Mouse (Mus musculus) limb, embryonic 13.5 days (tissue): ENCODE results near the gene Gdpd1. TPM values are rescaled to one million over a fixed set of nuclear protein-coding genes. Genes with fewer than 3 reads are reported as not detected.

Experiments
- ATAC-seq: fragments of 200-750 bp; cut with Nextera tagmentation; 2 replicates; pipeline ENCODE4 v1.8.0; 2017; ENCODE audit warnings: low read depth, moderate number of reproducible peaks, moderate TSS enrichment; ENCODE audit not compliant: low FRiP score
- H3K27ac ChIP-seq: fragments of 300-500 bp; sonication (generic); 2 replicates; pipeline ENCODE4 v1.5.1; 2015; ENCODE audit warnings: inconsistent platforms, mild to moderate bottlenecking, moderate library complexity
- H3K27me3 ChIP-seq: fragments of 300-500 bp; sonication (generic); 2 replicates; pipeline ENCODE4 v1.6.1; 2015; ENCODE audit warnings: mild to moderate bottlenecking, inconsistent platforms
- H3K36me3 ChIP-seq: fragments of 300-500 bp; sonication (generic); 2 replicates; pipeline ENCODE4 v1.6.1; 2015; ENCODE audit warnings: inconsistent platforms, mild to moderate bottlenecking, moderate library complexity
- H3K4me1 ChIP-seq: fragments of 300-500 bp; sonication (generic); 2 replicates; pipeline ENCODE4 v1.6.1; 2015; ENCODE audit warnings: inconsistent platforms
- H3K4me2 ChIP-seq: fragments of 300-500 bp; sonication (generic); replicated peaks from 2 replicates; pipeline ENCODE4 v1.6.1; 2015; ENCODE audit warnings: inconsistent platforms, mild to moderate bottlenecking, moderate library complexity
- H3K4me3 ChIP-seq: fragments of 300-500 bp; sonication (generic); 2 replicates; pipeline ENCODE4 v1.5.1; 2015; ENCODE audit warnings: moderate library complexity, mild to moderate bottlenecking, inconsistent platforms
- H3K9ac ChIP-seq: fragments of 300-500 bp; sonication (generic); 2 replicates; pipeline ENCODE4 v1.6.1; 2015; ENCODE audit warnings: mild to moderate bottlenecking, inconsistent platforms
- H3K9me3 ChIP-seq: fragments of 300-500 bp; sonication (generic); 2 replicates; pipeline ENCODE4 v1.6.1; 2016; ENCODE audit warnings: inconsistent platforms
- WGBS: fragments of 180-500 bp; shearing (Covaris S2); methylation state at CpG from one replicate; pipeline ENCODE4 v1.1.7; 2015; 5-methylcytosine and 5-hydroxymethylcytosine counted together
- polyA plus RNA-seq: library from polyadenylated mRNA; unstranded; fragments of >200 nt; fragmentation: Nextera tagmentation; extraction: Ambion mirVana; gene quantifications from 2 replicates; pipeline ENCODE4 v1.2.1, GENCODE M21; 2015

Gene Gdpd1
- polyA plus RNA-seq: 26.8 and 28.3 TPM in 2 replicates

DNA sequence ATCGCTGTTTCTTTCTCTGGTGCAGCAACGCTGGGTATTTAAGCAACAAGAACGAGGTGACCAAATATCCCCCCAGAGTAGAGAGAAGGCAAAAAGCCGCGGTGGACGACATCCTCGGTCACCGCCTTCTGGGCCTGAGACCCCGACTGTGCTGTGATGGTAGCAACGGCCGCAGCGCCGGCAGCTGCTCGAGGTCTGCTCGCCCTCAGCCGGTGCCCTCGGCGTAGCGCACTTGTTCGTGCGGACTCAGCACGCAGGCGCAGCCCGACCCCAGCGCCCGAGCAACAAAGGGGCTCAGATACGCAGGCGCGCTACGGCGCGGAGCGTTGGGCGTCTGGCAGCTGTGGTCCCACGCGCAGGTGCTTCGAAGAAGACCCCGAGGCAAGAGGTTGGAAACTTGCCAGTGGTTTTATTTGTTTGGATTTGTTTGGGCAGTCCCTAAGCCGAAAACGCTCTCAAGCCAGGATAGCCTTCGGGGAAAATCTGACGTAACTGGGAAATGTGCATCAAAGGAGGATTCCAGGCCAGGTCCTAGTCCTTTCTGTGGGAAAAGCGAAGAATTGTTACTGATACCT, at the start of gene Gdpd1:
Gdpd1 (minus strand) TSS at position 197 of the 575 bp plus-strand sequence.
- ATAC-seq: peak; percentile 93
- H3K27ac ChIP-seq: peak within 1 kb of the TSS; percentile 70; the same call in 1 of the 2 replicates
- peak within 1 kb of the TSS; percentile 83 for H3K9ac ChIP-seq
- H3K4me2 ChIP-seq: peak within 1 kb of the TSS; percentile 94
- no peaks in the 10 kb centered on the region for H3K27me3 ChIP-seq
- H3K36me3 ChIP-seq: peaks cover 27% of the 10 kb centered on the region
- H3K9me3 ChIP-seq: no peaks in the 10 kb centered on the region
- WGBS: 1% methylated on average over 43 of the region's 43 CpGs
- H3K4me3 ChIP-seq: peak within 1 kb of the TSS; percentile 67
- H3K4me1 ChIP-seq: peaks cover 11% of the 10 kb centered on the region

DNA sequence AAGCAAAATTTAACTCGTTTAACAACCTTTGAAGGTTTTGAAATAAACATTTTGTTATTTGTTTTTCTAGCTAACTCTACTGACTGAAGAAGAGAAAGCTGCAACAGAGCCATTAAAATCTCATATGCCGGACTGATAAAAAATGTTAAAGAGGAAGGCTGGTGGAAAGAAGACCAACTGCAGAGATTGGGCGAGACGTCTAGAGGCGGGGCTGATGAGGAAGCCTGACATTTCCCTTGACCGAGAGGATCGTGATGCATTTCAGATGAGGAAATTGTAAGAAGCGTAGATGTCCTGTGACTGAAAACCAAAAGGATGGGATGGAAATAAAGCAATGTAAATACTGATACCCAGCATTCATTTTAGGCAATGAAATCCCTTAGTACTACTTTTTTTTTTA, 48.0 kb upstream of the Gdpd1 start:
- no peak for ATAC-seq
- H3K4me3 ChIP-seq: no peak overlapping the region
- 84% methylated on average over 8 of the region's 8 CpGs for WGBS
- H3K4me2 ChIP-seq: no peak overlapping the region
- peaks cover 66% of the 10 kb centered on the region for H3K36me3 ChIP-seq
- H3K9me3 ChIP-seq: no peaks in the 10 kb centered on the region
- H3K4me1 ChIP-seq: no peaks in the 10 kb centered on the region
- H3K9ac ChIP-seq: no peak overlapping the region
- no peak overlapping the region for H3K27ac ChIP-seq
- no peaks in the 10 kb centered on the region for H3K27me3 ChIP-seq

DNA sequence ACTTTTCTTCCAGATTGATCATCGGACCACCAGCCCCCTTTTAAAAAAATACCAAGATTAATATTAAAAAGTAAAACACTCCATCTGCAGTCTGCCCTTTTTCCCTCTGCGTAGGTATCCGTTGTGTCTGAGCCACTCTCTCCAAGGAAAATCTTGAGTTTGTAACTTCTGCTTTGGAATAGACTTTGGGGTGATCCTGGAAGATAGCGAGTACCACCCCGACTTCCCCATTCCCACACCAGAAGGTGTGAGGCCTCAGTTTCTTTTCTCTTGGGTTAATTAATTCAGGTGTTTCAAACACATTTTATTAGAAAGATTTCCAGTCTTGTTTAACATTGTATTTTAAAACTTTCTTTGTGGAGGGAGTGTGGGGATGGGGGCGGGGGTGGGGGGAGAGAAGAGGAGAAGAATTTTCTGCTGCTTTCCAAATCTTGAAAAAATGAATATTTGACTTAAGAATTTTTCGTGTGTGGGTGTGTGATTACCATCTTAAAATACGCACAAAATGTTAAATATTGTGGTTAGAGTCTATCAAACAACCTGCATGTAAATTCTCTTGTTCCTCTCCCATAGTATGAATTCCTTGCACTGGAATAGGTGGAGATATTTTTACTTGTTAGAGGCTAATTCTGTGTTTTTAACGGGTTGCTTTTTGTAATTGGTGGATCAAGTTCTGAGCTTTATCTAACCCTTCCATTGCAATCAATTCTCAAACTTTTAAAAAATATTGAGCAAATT, 36.5 kb upstream of the Gdpd1 start:
- WGBS: 5% methylated on average over 9 of the region's 9 CpGs
- Histone ChIP-seq H3K27me3 (no peaks in the 10 kb centered on the region), H3K4me1 (peaks cover 33% of the 10 kb centered on the region), H3K4me3 (peak overlapping the region; percentile 99), H3K9me3 (no peaks in the 10 kb centered on the region), H3K27ac (peak overlapping the region; percentile 97), H3K36me3 (peaks cover 29% of the 10 kb centered on the region), H3K9ac (peak overlapping the region; percentile 99), H3K4me2 (peak overlapping the region; percentile 73)
- no peak for ATAC-seq

DNA sequence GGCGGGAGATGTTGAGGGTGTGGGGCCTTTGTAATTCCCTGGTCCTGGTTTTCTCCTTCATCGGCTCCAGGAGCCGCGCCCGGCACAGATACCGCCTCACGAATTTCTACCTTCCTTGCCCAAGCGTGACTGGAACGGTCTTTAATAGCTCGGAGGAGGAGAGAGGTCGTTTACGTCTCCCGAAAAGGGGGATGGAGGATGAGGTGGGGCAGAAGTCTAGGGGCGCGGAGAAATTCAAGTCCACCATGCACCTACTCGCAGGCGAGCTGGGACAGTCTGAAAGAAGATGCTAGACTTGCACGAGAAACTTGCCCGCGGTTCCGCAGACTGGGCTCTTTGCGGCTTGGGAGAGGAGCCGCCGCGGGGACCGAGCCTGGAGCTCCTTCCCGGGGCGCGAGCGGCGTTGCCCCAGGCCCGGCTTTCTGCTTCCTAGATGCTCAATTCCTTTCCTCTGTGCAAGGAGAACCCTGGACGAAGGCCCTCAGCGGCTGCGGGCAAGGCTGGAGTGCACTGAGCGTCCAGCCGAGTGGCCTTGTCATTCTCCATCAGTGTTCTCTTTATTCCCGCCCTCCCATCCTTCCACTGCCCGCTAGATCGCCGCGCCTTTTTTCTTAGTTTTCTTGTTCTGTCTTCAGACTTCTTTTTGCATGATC, 35.8 kb upstream of the Gdpd1 start:
- peaks cover 33% of the 10 kb centered on the region for H3K4me1 ChIP-seq
- H3K4me3 ChIP-seq: peak overlapping the region; percentile 99
- peak overlapping the region; percentile 99 for H3K9ac ChIP-seq
- H3K27ac ChIP-seq: peak overlapping the region; percentile 97
- no peaks in the 10 kb centered on the region for H3K27me3 ChIP-seq
- ATAC-seq: no peak
- peak overlapping the region; percentile 73 for H3K4me2 ChIP-seq
- H3K36me3 ChIP-seq: peaks cover 29% of the 10 kb centered on the region
- WGBS: under 1% methylated on average over 42 of the region's 42 CpGs
- no peaks in the 10 kb centered on the region for H3K9me3 ChIP-seq

- peak within 1 kb of the TSS; percentile 99 for H3K9ac ChIP-seq
- peaks cover 33% of the 10 kb centered on the region for H3K4me1 ChIP-seq
- WGBS: under 1% methylated on average over 40 of the region's 40 CpGs
These were observed 35.1 kb upstream of the Gdpd1 start, which contains the start of gene Ska2 for GRCm38 (mm10) chr11:87108755-87109518. Ska2 (plus strand) TSS chr11:87109234.

GRCm38 (mm10) chr11:87108409-87108754, 34.5 kb upstream of the Gdpd1 start, which contains the start of gene Prr11:
Prr11 (minus strand) TSS chr11:87108708.
- H3K9ac ChIP-seq: peak within 1 kb of the TSS; percentile 99
- H3K4me1 ChIP-seq: peaks cover 30% of the 10 kb centered on the region
- peak within 1 kb of the TSS; percentile 99 for H3K4me3 ChIP-seq
- H3K36me3 ChIP-seq: peaks cover 32% of the 10 kb centered on the region
- peak within 1 kb of the TSS; percentile 73 for H3K4me2 ChIP-seq
- WGBS: 1% methylated on average over 14 of the region's 14 CpGs
- peak within 1 kb of the TSS; percentile 97 for H3K27ac ChIP-seq
- ATAC-seq: no peak
- H3K27me3 ChIP-seq: no peaks in the 10 kb centered on the region
- H3K9me3 ChIP-seq: no peaks in the 10 kb centered on the region

More at GRCm38 (mm10) chr11:87108755-87109518, 35.1 kb upstream of the Gdpd1 start, which contains the start of gene Ska2:
- peak within 1 kb of the TSS; percentile 73 for H3K4me2 ChIP-seq
- H3K36me3 ChIP-seq: peaks cover 31% of the 10 kb centered on the region
- no peaks in the 10 kb centered on the region for H3K27me3 ChIP-seq
- peak within 1 kb of the TSS; percentile 97 for H3K27ac ChIP-seq
- H3K9me3 ChIP-seq: no peaks in the 10 kb centered on the region
- peak within 1 kb of the TSS; percentile 99 for H3K4me3 ChIP-seq
- ATAC-seq: peak; percentile 99

DNA sequence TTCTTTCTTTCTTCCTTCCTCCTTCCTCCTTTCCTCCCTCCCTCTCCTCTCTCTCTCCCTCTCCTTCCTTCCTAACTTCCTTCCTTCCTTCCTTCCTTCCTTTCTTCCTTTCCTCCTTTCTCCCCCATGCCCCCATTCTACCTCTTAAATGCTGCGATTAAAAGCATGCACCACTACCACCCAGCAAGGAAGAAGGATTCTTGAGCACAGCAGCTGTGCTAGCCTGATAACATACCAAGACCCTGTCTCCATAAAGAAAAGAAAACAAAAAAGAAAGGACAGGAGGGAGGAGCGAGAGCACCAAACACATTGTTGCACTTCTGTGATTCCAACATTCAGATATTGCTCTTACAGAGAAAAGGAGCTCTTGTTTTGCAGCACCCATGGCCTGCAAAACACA, 13.3 kb upstream of the Gdpd1 start:
- 62% methylated on average over 2 of the region's 2 CpGs for WGBS
- Histone ChIP-seq H3K4me1 (peaks cover 26% of the 10 kb centered on the region), H3K27ac (no peak overlapping the region), H3K36me3 (peaks cover 50% of the 10 kb centered on the region), H3K27me3 (no peaks in the 10 kb centered on the region), H3K4me2 (peak overlapping the region; percentile 95), H3K4me3 (peak overlapping the region; percentile 92), H3K9me3 (no peaks in the 10 kb centered on the region), H3K9ac (peak overlapping the region; percentile 93)
- no peak for ATAC-seq

GRCm38 (mm10) chr11:87086290-87086984, 12.6 kb upstream of the Gdpd1 start, which contains the start of gene Smg8:
Smg8 (minus strand) TSS chr11:87086774.
- H3K4me3 ChIP-seq: peak within 1 kb of the TSS; percentile 92
- peak within 1 kb of the TSS; percentile 93 for H3K9ac ChIP-seq
- peak; percentile 90 for ATAC-seq
- H3K4me2 ChIP-seq: peak within 1 kb of the TSS; percentile 95
- no peaks in the 10 kb centered on the region for H3K9me3 ChIP-seq
- no peaks in the 10 kb centered on the region for H3K27me3 ChIP-seq
- H3K36me3 ChIP-seq: peaks cover 50% of the 10 kb centered on the region
- peaks cover 26% of the 10 kb centered on the region for H3K4me1 ChIP-seq
- WGBS: 1% methylated on average over 43 of the region's 43 CpGs
- H3K27ac ChIP-seq: peak within 1 kb of the TSS; percentile 78

DNA sequence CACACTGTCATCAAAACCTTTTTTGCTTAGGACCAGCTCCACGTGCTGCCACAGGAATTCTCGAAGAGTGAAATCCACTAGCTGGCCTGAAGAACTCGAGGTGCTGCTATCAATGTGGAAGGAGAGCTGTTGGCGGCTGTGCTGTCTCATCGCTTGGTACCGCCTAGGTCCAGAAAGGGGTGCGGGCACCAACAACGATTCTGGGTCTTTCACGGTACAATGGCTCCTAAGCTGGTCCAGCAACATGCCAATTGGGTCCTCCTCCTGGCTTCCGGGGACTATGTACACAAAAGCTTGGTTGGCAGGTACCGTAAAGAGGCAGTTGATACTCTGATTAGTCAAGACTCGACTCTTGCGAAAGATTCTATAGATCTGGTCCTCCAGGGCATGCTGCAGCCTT, 11.6 kb upstream of the Gdpd1 start:
- H3K4me1 ChIP-seq: peaks cover 26% of the 10 kb centered on the region
- H3K27me3 ChIP-seq: no peaks in the 10 kb centered on the region
- H3K27ac ChIP-seq: no peak overlapping the region
- H3K4me3 ChIP-seq: peak overlapping the region; percentile 92
- peak overlapping the region; percentile 95 for H3K4me2 ChIP-seq
- no peak for ATAC-seq
- 91% methylated on average over 13 of the region's 13 CpGs for WGBS
- H3K36me3 ChIP-seq: peaks cover 50% of the 10 kb centered on the region
- H3K9me3 ChIP-seq: no peaks in the 10 kb centered on the region
- H3K9ac ChIP-seq: peak overlapping the region; percentile 93

- Histone ChIP-seq H3K9me3 (no peaks in the 10 kb centered on the region), H3K9ac (no peak overlapping the region), H3K4me3 (no peak overlapping the region), H3K27me3 (no peaks in the 10 kb centered on the region), H3K27ac (no peak overlapping the region), H3K4me2 (no peak overlapping the region; the same call in 1 of the 2 replicates), H3K36me3 (peaks cover 58% of the 10 kb centered on the region), H3K4me1 (peaks cover 26% of the 10 kb centered on the region)
- WGBS: 77% methylated on average over 1 of the region's 1 CpGs
- no peak for ATAC-seq
These were observed 9.8 kb upstream of the Gdpd1 start for GRCm38 (mm10) chr11:87083712-87084111.

DNA sequence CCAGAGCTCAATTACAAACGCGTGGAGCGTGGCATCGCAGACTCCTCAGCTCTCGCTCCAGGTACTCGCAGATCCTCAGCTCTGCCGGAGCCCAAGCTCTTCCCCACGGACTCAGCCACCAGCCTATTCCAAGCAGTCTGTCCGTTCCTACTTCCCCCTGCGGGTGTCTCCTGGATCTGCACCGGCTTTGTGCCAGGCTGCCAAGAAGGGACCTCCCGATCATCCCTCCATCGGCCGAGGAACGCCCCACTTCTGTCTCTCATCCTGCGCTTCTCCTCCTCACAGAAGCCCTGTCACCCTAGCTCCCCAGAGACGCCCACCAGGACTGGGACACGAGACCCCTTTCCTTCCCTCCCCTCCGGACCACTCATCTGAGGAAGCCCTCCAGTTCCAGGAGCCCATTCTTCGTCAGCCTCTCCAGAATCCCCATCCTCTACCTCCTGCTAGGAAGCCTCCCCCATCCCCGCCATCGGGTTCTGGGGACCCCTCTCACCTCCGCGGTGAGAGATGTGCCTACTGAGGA, 458 bp downstream of the Gdpd1 start:
- H3K4me3 ChIP-seq: peak overlapping the region; percentile 67
- H3K27me3 ChIP-seq: no peaks in the 10 kb centered on the region
- H3K4me2 ChIP-seq: peak overlapping the region; percentile 94
- H3K9me3 ChIP-seq: no peaks in the 10 kb centered on the region
- WGBS: under 1% methylated on average over 24 of the region's 24 CpGs
- ATAC-seq: peak; percentile 67
- H3K9ac ChIP-seq: peak overlapping the region; percentile 83
- peaks cover 11% of the 10 kb centered on the region for H3K4me1 ChIP-seq
- H3K27ac ChIP-seq: peak overlapping the region; percentile 70; the same call in 1 of the 2 replicates
- peaks cover 21% of the 10 kb centered on the region for H3K36me3 ChIP-seq
